In the genomic region with DNA sequence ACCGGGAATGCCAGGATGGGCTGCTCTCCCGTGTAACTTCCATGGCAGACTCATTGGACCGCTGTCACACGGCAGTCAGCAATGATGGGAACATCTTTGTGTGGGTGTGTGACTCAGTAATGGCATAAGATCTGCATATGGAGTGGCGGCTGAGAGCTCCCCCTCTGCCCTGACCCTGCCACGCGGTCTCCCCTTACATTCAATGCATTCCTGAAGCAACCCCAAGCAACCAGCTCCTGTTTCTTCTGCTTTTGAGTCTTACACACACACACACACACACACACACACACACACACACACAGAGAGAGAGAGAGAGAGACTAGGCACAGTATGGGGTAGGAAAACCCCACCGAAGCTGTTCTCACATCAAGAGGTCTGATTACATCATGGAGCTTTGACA, we compare ENCODE assay signal across 23 mouse cellular contexts. TPM values are rescaled to one million over a fixed set of nuclear protein-coding genes. Genes with fewer than 3 reads are reported as not detected.
DNase-seq lines count a peak whose midpoint lies in the region; ATAC-seq lines count a peak whose summit lies in the region.
"Had no signal": no experiment of that assay in that cellular context is flagged by ENCODE, and none has a peak within 500 bp of the region (broad histone marks: within the 10 kb centered on the region; RNA-seq: fewer than 3 reads in every experiment).

No protein-coding gene starts in this region.

- H3K27me3 ChIP-seq in liver, embryonic 13.5 days, result no peaks in the 10 kb centered on the region
- no peaks in the 10 kb centered on the region for H3K27me3 ChIP-seq in liver, embryonic 12.5 days (replicated peaks)
- peaks cover 42% of the 10 kb centered on the region for H3K27me3 ChIP-seq in embryonic facial prominence, embryonic 10.5 days (replicated peaks; ENCODE audit: low read depth, poor library complexity, severe bottlenecking)

- 71% methylated on average over 8 of the region's 8 CpGs for WGBS in liver, embryonic 13.5 days (ENCODE audit: insufficient replicate concordance)
- WGBS in liver, embryonic 12.5 days (ENCODE audit: insufficient replicate concordance), result 59% methylated on average over 8 of the region's 8 CpGs
- WGBS in embryonic facial prominence, embryonic 10.5 days, result 55% methylated on average over 8 of the region's 8 CpGs

- H3K9ac ChIP-seq in liver, embryonic 13.5 days, result no peak overlapping the region
- no peak overlapping the region for H3K9ac ChIP-seq in liver, embryonic 12.5 days
- H3K9ac ChIP-seq: forebrain, embryonic 12.5 days; heart, embryonic 13.5 days; limb, embryonic 12.5 days; liver, embryonic 14.5 days; midbrain, embryonic 12.5 days had no signal

- intact Hi-C loops in left cerebral cortex, postnatal 10 days (cut with DNase I), result loop anchor here (5.0 kb wide), 1 partner anchor 35 kb away; no protein-coding TSS in a partner anchor

- H3K4me1 ChIP-seq in liver, embryonic 13.5 days (replicated peaks), result peaks cover 95% of the 10 kb centered on the region
- H3K4me1 ChIP-seq in liver, embryonic 12.5 days, result peaks cover 94% of the 10 kb centered on the region
- H3K4me1 ChIP-seq in embryonic facial prominence, embryonic 10.5 days, result peaks cover 29% of the 10 kb centered on the region

- H3K4me2 ChIP-seq in liver, embryonic 13.5 days, result no peak overlapping the region
- H3K4me2 ChIP-seq in liver, embryonic 12.5 days, result no peak overlapping the region
- H3K4me2 ChIP-seq: forebrain, embryonic 12.5 days; heart, embryonic 13.5 days; limb, embryonic 12.5 days; midbrain, embryonic 12.5 days had no signal

- H3K27ac ChIP-seq in liver, embryonic 13.5 days, result peak overlapping the region; percentile 35; the same call in 1 of the 2 replicates
- H3K27ac ChIP-seq in liver, embryonic 12.5 days, result no peak overlapping the region
- peak overlapping the region; percentile 5; the same call in 1 of the 2 replicates for H3K27ac ChIP-seq in embryonic facial prominence, embryonic 10.5 days (replicated peaks)
- H3K27ac ChIP-seq: heart, embryonic 13.5 days; left cerebral cortex, adult 2 months; limb, embryonic 12.5 days; liver, embryonic 14.5 days; midbrain, embryonic 12.5 days had no signal

- no peak for DNase-seq in liver, embryonic 13.5 days
- DNase-seq in 3T3-L1 (ENCODE audit: low read depth, low spot score) (peak; percentile 5), ZHBTc4 (ENCODE audit: low read depth, low spot score) (peak; percentile 28)
- DNase-seq in embryonic facial prominence, embryonic 10.5 days (ENCODE audit: low spot score), result no peak
- DNase-seq in adrenal gland, adult 8-10 months, result no peak
- no peak for DNase-seq in layer of hippocampus, adult 9-11 months
- no peak for DNase-seq in left cerebral cortex, postnatal 10 days (ENCODE audit: extremely low spot score in 1 of 2, low spot score in 2 of 2)
- DNase-seq: adrenal gland, postnatal 10 days; cerebellum, adult 18-20 months; cerebellum, postnatal 36 days; heart, adult 11 months; kidney, adult 9 months; kidney, postnatal 25 days; thymus, postnatal 36 days had no signal

- no peaks in the 10 kb centered on the region for H3K36me3 ChIP-seq in liver, embryonic 13.5 days
- peaks cover 2% of the 10 kb centered on the region; the same call in 1 of the 2 replicates for H3K36me3 ChIP-seq in liver, embryonic 12.5 days
- H3K36me3 ChIP-seq in embryonic facial prominence, embryonic 10.5 days (replicated peaks), result 0 out of 2 replicates have a peak, but pooled peaks cover 4% of the 10 kb centered on the region
- H3K36me3 ChIP-seq: forebrain, embryonic 12.5 days; heart, embryonic 13.5 days; limb, embryonic 12.5 days; midbrain, embryonic 12.5 days had no signal

- no peak for ATAC-seq in liver, embryonic 13.5 days (ENCODE audit: low read depth)
- ATAC-seq in liver, embryonic 12.5 days, result no peak

- H3K4me3 ChIP-seq in liver, embryonic 13.5 days (replicated peaks), result no peak overlapping the region
- no peak overlapping the region for H3K4me3 ChIP-seq in liver, embryonic 12.5 days
- no peak overlapping the region for H3K4me3 ChIP-seq in embryonic facial prominence, embryonic 10.5 days
- H3K4me3 ChIP-seq: forebrain, embryonic 12.5 days; heart, embryonic 13.5 days; left cerebral cortex, adult 2 months; limb, embryonic 12.5 days; midbrain, embryonic 12.5 days had no signal

- no peaks in the 10 kb centered on the region for H3K9me3 ChIP-seq in liver, embryonic 13.5 days (replicated peaks)
- no peaks in the 10 kb centered on the region for H3K9me3 ChIP-seq in liver, embryonic 12.5 days (replicated peaks)
- H3K9me3 ChIP-seq in embryonic facial prominence, embryonic 10.5 days, result no peaks in the 10 kb centered on the region
- H3K9me3 ChIP-seq: forebrain, embryonic 12.5 days; heart, embryonic 13.5 days; limb, embryonic 12.5 days; midbrain, embryonic 12.5 days had no signal

RNA-seq across cellular contexts. Expression of a gene that starts 29.8 kb away (rescaled TPM):
- polyA plus RNA-seq in liver, embryonic 13.5 days (2015; fragmentation: Nextera tagmentation; extraction: Ambion mirVana), result 219 and 233 TPM in 2 replicates
- polyA plus RNA-seq in liver, embryonic 12.5 days (2016; fragmentation: Nextera tagmentation; extraction: Ambion mirVana), result 207 and 209 TPM in 2 replicates
- polyA plus RNA-seq in embryonic facial prominence, embryonic 10.5 days (2016; fragmentation: Nextera tagmentation; extraction: Ambion mirVana), result 184 and 185 TPM in 2 replicates
- 10 to 100 TPM; 73.7 to 85.1 (median 84.2) TPM for total RNA-seq in adrenal gland, adult 8-10 months (2022)
- total RNA-seq in left cerebral cortex, postnatal 10 days (2021), result 10 to 100 TPM; 48.5 to 57.1 TPM

RNA-seq across cellular contexts. Expression of a gene that starts 45.0 kb away (rescaled TPM):
- 3.8 and 5.5 TPM in 2 replicates for polyA plus RNA-seq in liver, embryonic 13.5 days (2015; fragmentation: Nextera tagmentation; extraction: Ambion mirVana)
- 5.3 and 6.9 TPM in 2 replicates for polyA plus RNA-seq in liver, embryonic 12.5 days (2016; fragmentation: Nextera tagmentation; extraction: Ambion mirVana)
- polyA plus RNA-seq in embryonic facial prominence, embryonic 10.5 days (2016; fragmentation: Nextera tagmentation; extraction: Ambion mirVana), result 3.2 and 3.3 TPM in 2 replicates
- total RNA-seq in adrenal gland, adult 8-10 months (2022), result 10 to 100 TPM in 2 of 4 experiments, 1 to 10 TPM in 2; 4.8 to 17.8 (median 10.7) TPM
- total RNA-seq in left cerebral cortex, postnatal 10 days (2021), result 1 to 10 TPM; 2.3 to 3.2 TPM
- polyA plus RNA-seq: C2C12 had no signal

RNA-seq across cellular contexts. Expression of a gene that starts 52.8 kb away (rescaled TPM):
- 2.7 and 3.1 TPM in 2 replicates for polyA plus RNA-seq in liver, embryonic 13.5 days (2015; fragmentation: Nextera tagmentation; extraction: Ambion mirVana)
- 5.9 and 6.2 TPM in 2 replicates for polyA plus RNA-seq in liver, embryonic 12.5 days (2016; fragmentation: Nextera tagmentation; extraction: Ambion mirVana)
- 4.0 and 7.0 TPM in 2 replicates for polyA plus RNA-seq in embryonic facial prominence, embryonic 10.5 days (2016; fragmentation: Nextera tagmentation; extraction: Ambion mirVana)
- 10 to 100 TPM in 2 of 4 experiments, 1 to 10 TPM in 2; 5.9 to 32.3 (median 18.0) TPM for total RNA-seq in adrenal gland, adult 8-10 months (2022)
- 100 to 1,000 TPM; 148 to 150 TPM for total RNA-seq in left cerebral cortex, postnatal 10 days (2021)
- total RNA-seq: gastrocnemius, adult 8-10 months had no signal
- polyA plus RNA-seq: C2C12 had no signal

Comparison
In these comparisons a context has a peak if more than half of its experiments do, and no peak if none do; other contexts are left out.
1. DNase-seq: peak in 3T3-L1 (single experiment) and ZHBTc4 (single experiment); none in liver, embryonic 13.5 days (single experiment), embryonic facial prominence, embryonic 10.5 days (single experiment), adrenal gland, adult 8-10 months (single experiment), layer of hippocampus, adult 9-11 months (single experiment) and left cerebral cortex, postnatal 10 days (0 of 2).